Mouse (Mus musculus) E14TG2a.4 (cell line): Measurements from ENCODE around the gene Mvk.

ENCODE experiments used
- CTCF ChIP-seq: conservative IDR thresholded peaks from 2 replicates; pipeline ENCODE4 v1.5.1; 2014; ENCODE audit warnings: low read length
- POU5F1 ChIP-seq: IDR thresholded peaks from 2 replicates; pipeline ENCODE4 v1.6.1; 2014; ENCODE audit warnings: low read length, borderline replicate concordance

GRCm38 (mm10) chr5:114443566-114444367, at the start of gene Mvk, which contains the start of gene Mmab:
- no peak for TF ChIP-seq CTCF
- TF ChIP-seq POU5F1 = no peak
